8 mouse cellular contexts compared by ENCODE assay signal in genomic region chr2:164885788-164886187, GRCm38 (mm10). TPM values are rescaled to one million over a fixed set of nuclear protein-coding genes. Genes with fewer than 3 reads are reported as not detected.
DNase-seq lines count a peak whose midpoint lies in the region; ATAC-seq lines count a peak whose summit lies in the region.

No protein-coding gene starts in this region.

- ATAC-seq in inflammation-experienced regulatory T-cells, adult 6 months, result no peak

- peak; percentile 38 for DNase-seq in kidney, adult 11 months
- DNase-seq in kidney, adult 9 months, result no peak
- DNase-seq in adrenal gland, postnatal 4 days (ENCODE audit: low spot score in 2 of 2), result peak; percentile 50 to 54
- peak; percentile 80 for DNase-seq in gastrocnemius, postnatal 14 days
- peak; percentile 74 for DNase-seq in layer of hippocampus, adult 9-11 months
- DNase-seq in lung, postnatal 36 days, result peak; percentile 63
- DNase-seq in spleen, postnatal 10 days (ENCODE audit: low spot score in 2 of 2), result no peak

- intact Hi-C loops in gastrocnemius, postnatal 14 days (cut with DNase I; ENCODE audit: low total_unique reads), result no loop called here

RNA-seq across cellular contexts. Expression of gene Pcif1, which starts 6.7 kb away (rescaled TPM):
- 10 to 100 TPM; 78.8 to 80.7 TPM for total RNA-seq in adrenal gland, postnatal 4 days (2021)
- 10 to 100 TPM; 22.2 to 26.6 TPM for total RNA-seq in gastrocnemius, postnatal 14 days (2021)
- 100 to 1,000 TPM; 110 to 126 (median 112) TPM for polyA plus RNA-seq in inflammation-experienced regulatory T-cells, adult 6 months (2017; shearing (Covaris generic))

RNA-seq across cellular contexts. Expression of gene Zfp335, which starts 25.8 kb away (rescaled TPM):
- total RNA-seq in adrenal gland, postnatal 4 days (2021), result 10 to 100 TPM; 20.7 to 21.7 TPM
- 1 to 10 TPM; 8.4 TPM for total RNA-seq in gastrocnemius, postnatal 14 days (2021)
- 1 to 10 TPM; 6.2 to 7.4 (median 6.8) TPM for polyA plus RNA-seq in inflammation-experienced regulatory T-cells, adult 6 months (2017; shearing (Covaris generic))

RNA-seq across cellular contexts. Expression of gene Pltp, which starts 28.3 kb away (rescaled TPM):
- 10 to 100 TPM; 25.7 to 28.9 TPM for total RNA-seq in adrenal gland, postnatal 4 days (2021)
- total RNA-seq in gastrocnemius, postnatal 14 days (2021), result 10 to 100 TPM; 19.9 to 22.8 TPM
- 1 to 10 TPM in 2 of 3 experiments, under 1 TPM in 1; 0.50 to 3.0 (median 1.3) TPM for polyA plus RNA-seq in inflammation-experienced regulatory T-cells, adult 6 months (2017; shearing (Covaris generic))

RNA-seq across cellular contexts. Expression of gene Neurl2, which starts 52.5 kb away (rescaled TPM):
- 1 to 10 TPM; 5.4 to 7.4 TPM for total RNA-seq in adrenal gland, postnatal 4 days (2021)
- 10 to 100 TPM; 44.8 to 49.4 TPM for total RNA-seq in gastrocnemius, postnatal 14 days (2021)
- polyA plus RNA-seq in inflammation-experienced regulatory T-cells, adult 6 months (2017; shearing (Covaris generic)), result 1 to 10 TPM; 1.0 to 2.7 (median 1.1) TPM

RNA-seq across cellular contexts. Expression of gene Ctsa, which starts 53.1 kb away (rescaled TPM):
- 100 to 1,000 TPM; 140 to 158 TPM for total RNA-seq in adrenal gland, postnatal 4 days (2021)
- total RNA-seq in gastrocnemius, postnatal 14 days (2021), result 10 to 100 TPM; 51.4 to 55.2 TPM
- polyA plus RNA-seq in inflammation-experienced regulatory T-cells, adult 6 months (2017; shearing (Covaris generic)), result 100 to 1,000 TPM; 206 to 247 (median 207) TPM

Comparison
In these comparisons a context has a peak if more than half of its experiments do, and no peak if none do; other contexts are left out.
1. DNase-seq: peak in kidney, adult 11 months (single experiment), adrenal gland, postnatal 4 days (2 of 2), gastrocnemius, postnatal 14 days (single experiment), layer of hippocampus, adult 9-11 months (single experiment) and lung, postnatal 36 days (single experiment); none in kidney, adult 9 months (single experiment) and spleen, postnatal 10 days (0 of 2).